Comparison of ENCODE assay signal across 29 mouse cellular contexts in the genomic region with DNA sequence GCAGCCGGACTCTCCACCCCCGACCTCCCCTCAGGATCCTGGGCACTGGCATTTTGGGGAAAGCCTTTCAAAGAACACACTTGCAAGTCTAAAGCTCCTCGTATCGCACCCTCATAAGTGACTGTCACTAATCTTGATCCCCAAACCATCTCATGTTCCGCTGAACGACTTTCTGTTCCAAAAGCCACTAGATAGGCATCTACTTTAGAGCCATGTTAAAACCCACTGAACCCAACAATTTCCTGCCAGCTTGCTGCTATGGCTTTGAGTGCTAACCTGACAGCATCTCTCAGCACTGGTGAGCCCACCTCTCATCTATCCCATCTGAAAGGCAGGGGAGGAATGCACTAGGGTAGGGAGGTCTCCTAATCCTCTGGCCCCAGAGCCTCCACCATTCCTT. TPM values are rescaled to one million over a fixed set of nuclear protein-coding genes. Genes with fewer than 3 reads are reported as not detected.
DNase-seq lines count a peak whose midpoint lies in the region; ATAC-seq and TF ChIP-seq lines count a peak whose summit lies in the region.
"Had no signal": no experiment of that assay in that cellular context is flagged by ENCODE, and none has a peak within 500 bp of the region (broad histone marks: within the 10 kb centered on the region; RNA-seq: fewer than 3 reads in every experiment).

No protein-coding gene starts in this region.

- 91% methylated on average over 6 of the region's 6 CpGs for WGBS in forebrain, embryonic 11.5 days
- WGBS in forebrain, postnatal 0 days = 86% methylated on average over 6 of the region's 6 CpGs
- WGBS in kidney, embryonic 16.5 days = 64% methylated on average over 6 of the region's 6 CpGs
- WGBS in intestine, postnatal 0 days = 75% methylated on average over 6 of the region's 6 CpGs

- peaks cover 14% of the 10 kb centered on the region for H3K27me3 ChIP-seq in forebrain, embryonic 11.5 days (ENCODE audit: control insufficient read depth, insufficient read depth, low read length)
- peaks cover 5% of the 10 kb centered on the region; the same call in 1 of the 2 replicates for H3K27me3 ChIP-seq in forebrain, postnatal 0 days (ENCODE audit: insufficient read depth, low read length)
- H3K27me3 ChIP-seq in kidney, embryonic 16.5 days (ENCODE audit: insufficient read depth, low read length) = peaks cover 18% of the 10 kb centered on the region
- no peaks in the 10 kb centered on the region for H3K27me3 ChIP-seq in testis, adult 2 months (ENCODE audit: control insufficient read depth, insufficient read depth, low read length)
- peaks cover 16% of the 10 kb centered on the region for H3K27me3 ChIP-seq in intestine, postnatal 0 days (replicated peaks; ENCODE audit: control insufficient read depth, insufficient read depth, low read length)
- H3K27me3 ChIP-seq: Patski had no signal

- no peak for DNase-seq in forebrain, embryonic 11.5 days (ENCODE audit: low spot score)
- no peak for DNase-seq in forebrain, postnatal 0 days
- no peak for DNase-seq in kidney, adult 8-10 months
- no peak for DNase-seq in testis, postnatal 14 days (ENCODE audit: low spot score)
- DNase-seq: adrenal gland, adult 8-10 months; B cell, adult 2 months; cerebellum, adult 9-10 months; gastrocnemius, postnatal 14 days; heart, adult 18-20 months; heart, postnatal 4 days; kidney, adult 9 months; liver; lung, postnatal 14 days; right cerebral cortex, adult 18-20 months; thymus, postnatal 4 days had no signal

- H3K9me3 ChIP-seq in forebrain, embryonic 11.5 days (ENCODE audit: control insufficient read depth, low read length) = no peaks in the 10 kb centered on the region
- H3K9me3 ChIP-seq in forebrain, postnatal 0 days (ENCODE audit: low read length) = no peaks in the 10 kb centered on the region
- H3K9me3 ChIP-seq in kidney, embryonic 16.5 days (ENCODE audit: low read length) = no peaks in the 10 kb centered on the region
- no peaks in the 10 kb centered on the region for H3K9me3 ChIP-seq in intestine, postnatal 0 days (ENCODE audit: control insufficient read depth)
- H3K9me3 ChIP-seq: heart, embryonic 15.5 days; megakaryocyte, embryonic 14.5 days; neural tube, embryonic 13.5 days had no signal

- no peak for TF ChIP-seq CTCF in forebrain, postnatal 0 days (IDR thresholded peaks at IDR 0.05; ENCODE audit: low read depth)
- TF ChIP-seq CTCF in testis, adult 2 months (IDR thresholded peaks at IDR 0.05; ENCODE audit: control insufficient read depth, insufficient read depth, insufficient replicate concordance, low read depth, low read length) = no peak
- TF ChIP-seq CTCF in intestine, postnatal 0 days (IDR thresholded peaks at IDR 0.05; ENCODE audit: low read depth) = no peak

- H3K4me1 ChIP-seq in forebrain, embryonic 11.5 days (replicated peaks; ENCODE audit: control insufficient read depth, insufficient read depth, low read length) = peaks cover 29% of the 10 kb centered on the region
- H3K4me1 ChIP-seq in forebrain, postnatal 0 days (ENCODE audit: insufficient read depth) = peaks cover 11% of the 10 kb centered on the region
- peaks cover 73% of the 10 kb centered on the region for H3K4me1 ChIP-seq in kidney, embryonic 16.5 days (ENCODE audit: insufficient read depth, low read length)
- H3K4me1 ChIP-seq in testis, adult 2 months (ENCODE audit: control insufficient read depth, insufficient read depth, low read length) = peaks cover 17% of the 10 kb centered on the region
- H3K4me1 ChIP-seq in intestine, postnatal 0 days (replicated peaks; ENCODE audit: control insufficient read depth, insufficient read depth, low read length) = peaks cover 8% of the 10 kb centered on the region; the same call in 1 of the 2 replicates

- H3K4me2 ChIP-seq in forebrain, embryonic 11.5 days (ENCODE audit: low read depth, low read length, severe bottlenecking) = no peak overlapping the region
- no peak overlapping the region for H3K4me2 ChIP-seq in forebrain, postnatal 0 days (ENCODE audit: low read depth)
- H3K4me2 ChIP-seq in kidney, embryonic 16.5 days (replicated peaks; ENCODE audit: low read depth, low read length) = no peak overlapping the region
- no peak overlapping the region for H3K4me2 ChIP-seq in intestine, postnatal 0 days (replicated peaks; ENCODE audit: low read depth)
- H3K4me2 ChIP-seq: heart, embryonic 15.5 days; neural tube, embryonic 13.5 days had no signal

- TF ChIP-seq POLR2A in testis, adult 2 months (IDR thresholded peaks at IDR 0.05; ENCODE audit: control insufficient read depth, low read depth, low read length) = no peak

- no peaks in the 10 kb centered on the region for H3K36me3 ChIP-seq in forebrain, embryonic 11.5 days (ENCODE audit: control insufficient read depth, insufficient read depth, low read length)
- peaks cover 26% of the 10 kb centered on the region for H3K36me3 ChIP-seq in forebrain, postnatal 0 days (ENCODE audit: insufficient read depth)
- no peaks in the 10 kb centered on the region for H3K36me3 ChIP-seq in kidney, embryonic 16.5 days (ENCODE audit: insufficient read depth, low read length)
- H3K36me3 ChIP-seq in testis, adult 2 months (ENCODE audit: control insufficient read depth, insufficient read depth, low read length) = no peaks in the 10 kb centered on the region
- peaks cover 10% of the 10 kb centered on the region; the same call in 1 of the 2 replicates for H3K36me3 ChIP-seq in intestine, postnatal 0 days (ENCODE audit: control insufficient read depth, insufficient read depth)
- H3K36me3 ChIP-seq: heart, embryonic 15.5 days had no signal

- ATAC-seq in forebrain, embryonic 11.5 days (replicated peaks; ENCODE audit: low FRiP score) = no peak
- ATAC-seq in forebrain, postnatal 0 days = no peak
- no peak for ATAC-seq in kidney, embryonic 16.5 days (ENCODE audit: low FRiP score, low TSS enrichment)
- ATAC-seq in intestine, postnatal 0 days = no peak
- ATAC-seq: inflammation-experienced regulatory T-cells, adult 6 months; Patski had no signal

- no peak overlapping the region for H3K27ac ChIP-seq in forebrain, embryonic 11.5 days (ENCODE audit: low read depth, low read length)
- H3K27ac ChIP-seq in forebrain, postnatal 0 days (ENCODE audit: low read depth, low read length) = no peak overlapping the region
- no peak overlapping the region for H3K27ac ChIP-seq in kidney, embryonic 16.5 days (ENCODE audit: low read length)
- no peak overlapping the region for H3K27ac ChIP-seq in testis, adult 2 months (ENCODE audit: control insufficient read depth, insufficient read depth, low read depth, low read length)
- no peak overlapping the region for H3K27ac ChIP-seq in intestine, postnatal 0 days (ENCODE audit: low read depth, low read length)
- H3K27ac ChIP-seq: heart, embryonic 15.5 days; neural tube, embryonic 13.5 days had no signal

- H3K4me3 ChIP-seq in forebrain, embryonic 11.5 days (ENCODE audit: low read depth, low read length) = no peak overlapping the region
- H3K4me3 ChIP-seq in forebrain, postnatal 0 days (ENCODE audit: low read depth, low read length) = no peak overlapping the region
- H3K4me3 ChIP-seq in kidney, embryonic 16.5 days (ENCODE audit: low read length) = no peak overlapping the region
- H3K4me3 ChIP-seq in testis, adult 2 months (ENCODE audit: control insufficient read depth, low read depth, low read length) = peak overlapping the region; percentile 88
- no peak overlapping the region for H3K4me3 ChIP-seq in intestine, postnatal 0 days (ENCODE audit: low read depth, low read length)
- H3K4me3 ChIP-seq: erythroblast, embryonic 14.5 days; heart, embryonic 15.5 days; megakaryocyte, embryonic 14.5 days; neural tube, embryonic 13.5 days had no signal

- H3K9ac ChIP-seq in forebrain, embryonic 11.5 days (ENCODE audit: low read length) = peak overlapping the region; percentile 23; the same call in 1 of the 2 replicates
- H3K9ac ChIP-seq in forebrain, postnatal 0 days = no peak overlapping the region
- H3K9ac ChIP-seq in kidney, embryonic 16.5 days (replicated peaks; ENCODE audit: low read length) = peak overlapping the region; percentile 29; the same call in 1 of the 2 replicates
- H3K9ac ChIP-seq in intestine, postnatal 0 days (ENCODE audit: low read depth, low read length) = no peak overlapping the region
- H3K9ac ChIP-seq: heart, embryonic 15.5 days; neural tube, embryonic 13.5 days had no signal

RNA-seq across cellular contexts. Expression of gene Foxj1, which starts 2.3 kb away (rescaled TPM):
- polyA plus RNA-seq in forebrain, embryonic 11.5 days (2014; fragmentation: Nextera tagmentation; extraction: Ambion mirVana) = 5.3 and 6.8 TPM in 2 replicates
- total RNA-seq in forebrain, postnatal 0 days (2014; rRNA removed) = 24.8 and 37.6 TPM in 2 replicates
- polyA plus RNA-seq in forebrain, postnatal 0 days (2015; fragmentation: Nextera tagmentation; extraction: Ambion mirVana) = 15.7 and 19.9 TPM in 2 replicates
- 2.7 and 3.5 TPM in 2 replicates for polyA plus RNA-seq in kidney, embryonic 16.5 days (2015; fragmentation: Nextera tagmentation; extraction: Ambion mirVana)
- 75.5 and 97.6 TPM in 2 replicates for polyA plus RNA-seq in testis, adult 2 months (2012; rRNA removed)
- 0.09 TPM in 1 of 2 replicates, not detected in the other for polyA plus RNA-seq in intestine, postnatal 0 days (2015; fragmentation: Nextera tagmentation; extraction: Ambion mirVana)
- total RNA-seq: common myeloid progenitor, adult 5-6 weeks had no signal
- polyA plus RNA-seq: inflammation-experienced regulatory T-cells, adult 6 months had no signal

RNA-seq across cellular contexts. Expression of gene Exoc7, which starts 30.5 kb away (rescaled TPM):
- polyA plus RNA-seq in forebrain, embryonic 11.5 days (2014; fragmentation: Nextera tagmentation; extraction: Ambion mirVana) = 67.8 and 71.1 TPM in 2 replicates
- total RNA-seq in forebrain, postnatal 0 days (2014; rRNA removed) = 91.9 and 103 TPM in 2 replicates
- 133 and 144 TPM in 2 replicates for polyA plus RNA-seq in forebrain, postnatal 0 days (2015; fragmentation: Nextera tagmentation; extraction: Ambion mirVana)
- 71.5 and 72.5 TPM in 2 replicates for polyA plus RNA-seq in kidney, embryonic 16.5 days (2015; fragmentation: Nextera tagmentation; extraction: Ambion mirVana)
- 40.3 and 45.3 TPM in 2 replicates for polyA plus RNA-seq in testis, adult 2 months (2012; rRNA removed)
- polyA plus RNA-seq in intestine, postnatal 0 days (2015; fragmentation: Nextera tagmentation; extraction: Ambion mirVana) = 44.6 and 49.2 TPM in 2 replicates

RNA-seq across cellular contexts. Expression of gene Galr2, which starts 56.8 kb away (rescaled TPM):
- 0.27 TPM in 1 of 2 replicates, not detected in the other for polyA plus RNA-seq in forebrain, embryonic 11.5 days (2014; fragmentation: Nextera tagmentation; extraction: Ambion mirVana)
- total RNA-seq in forebrain, postnatal 0 days (2014; rRNA removed) = not detected in 2 replicates
- polyA plus RNA-seq in forebrain, postnatal 0 days (2015; fragmentation: Nextera tagmentation; extraction: Ambion mirVana) = 0.20 and 0.36 TPM in 2 replicates
- 0.14 and 0.19 TPM in 2 replicates for polyA plus RNA-seq in kidney, embryonic 16.5 days (2015; fragmentation: Nextera tagmentation; extraction: Ambion mirVana)
- 0.59 and 0.78 TPM in 2 replicates for polyA plus RNA-seq in testis, adult 2 months (2012; rRNA removed)
- polyA plus RNA-seq in intestine, postnatal 0 days (2015; fragmentation: Nextera tagmentation; extraction: Ambion mirVana) = 0.10 and 0.29 TPM in 2 replicates
- total RNA-seq: common myeloid progenitor, adult 5-6 weeks; heart, adult 18-20 months; heart, postnatal 4 days; layer of hippocampus, adult 18-20 months; layer of hippocampus, postnatal 25 days; left cerebral cortex, postnatal 10 days had no signal
- polyA plus RNA-seq: erythroblast, embryonic 14.5 days; inflammation-experienced regulatory T-cells, adult 6 months; liver, embryonic 16.5 days had no signal

Comparison
In these comparisons a context has a peak if more than half of its experiments do, and no peak if none do; other contexts are left out.
1. H3K9ac ChIP-seq: peak in forebrain, embryonic 11.5 days (single experiment) and kidney, embryonic 16.5 days (single experiment); none in forebrain, postnatal 0 days (single experiment) and intestine, postnatal 0 days (single experiment).